ENCODE assay signal across 8 mouse cellular contexts in genomic region chr10:127196392-127196791, GRCm38 (mm10). TPM values are rescaled to one million over a fixed set of nuclear protein-coding genes. Genes with fewer than 3 reads are reported as not detected.
DNase-seq lines count a peak whose midpoint lies in the region; ATAC-seq lines count a peak whose summit lies in the region.

No protein-coding gene starts in this region.

- intact Hi-C loops in gastrocnemius, postnatal 36 days (cut with DNase I): no loop called here

- 12% methylated on average over 5 of the region's 5 CpGs for WGBS in intestine, embryonic 16.5 days
- WGBS in liver, embryonic 12.5 days (ENCODE audit: insufficient replicate concordance): 61% methylated on average over 5 of the region's 5 CpGs
- WGBS in neural tube, embryonic 12.5 days: 5% methylated on average over 5 of the region's 5 CpGs

- no peaks in the 10 kb centered on the region for H3K9me3 ChIP-seq in intestine, embryonic 16.5 days (ENCODE audit: control insufficient read depth, low read length)
- H3K9me3 ChIP-seq in liver, embryonic 12.5 days (replicated peaks): no peaks in the 10 kb centered on the region
- no peaks in the 10 kb centered on the region for H3K9me3 ChIP-seq in neural tube, embryonic 12.5 days

- peaks cover 13% of the 10 kb centered on the region for H3K4me1 ChIP-seq in intestine, embryonic 16.5 days (ENCODE audit: control insufficient read depth, insufficient read depth, low read length)
- peaks cover 74% of the 10 kb centered on the region for H3K4me1 ChIP-seq in liver, embryonic 12.5 days
- H3K4me1 ChIP-seq in neural tube, embryonic 12.5 days: peaks cover 40% of the 10 kb centered on the region

- peak overlapping the region; percentile 94 for H3K4me2 ChIP-seq in intestine, embryonic 16.5 days (ENCODE audit: low read depth, low read length)
- peak overlapping the region; percentile 80 for H3K4me2 ChIP-seq in liver, embryonic 12.5 days
- H3K4me2 ChIP-seq in neural tube, embryonic 12.5 days (replicated peaks): peak overlapping the region; percentile 75

- H3K4me3 ChIP-seq in intestine, embryonic 16.5 days (ENCODE audit: low read length): peak overlapping the region; percentile 92
- peak overlapping the region; percentile 80 for H3K4me3 ChIP-seq in liver, embryonic 12.5 days
- peak overlapping the region; percentile 95 for H3K4me3 ChIP-seq in neural tube, embryonic 12.5 days

- peak; percentile 70 for ATAC-seq in intestine, embryonic 16.5 days
- no peak for ATAC-seq in liver, embryonic 12.5 days
- ATAC-seq in neural tube, embryonic 12.5 days (ENCODE audit: low FRiP score, low read depth): peak; percentile 23

- H3K27ac ChIP-seq in intestine, embryonic 16.5 days (ENCODE audit: low read length): peak overlapping the region; percentile 90
- peak overlapping the region; percentile 90 for H3K27ac ChIP-seq in liver, embryonic 12.5 days
- 0 out of 2 replicates have a peak overlapping the region, but pooled peaks have one; percentile 27 for H3K27ac ChIP-seq in neural tube, embryonic 12.5 days

- H3K36me3 ChIP-seq in intestine, embryonic 16.5 days (ENCODE audit: control insufficient read depth, insufficient read depth, low read length): peaks cover 13% of the 10 kb centered on the region; the same call in 1 of the 2 replicates
- H3K36me3 ChIP-seq in liver, embryonic 12.5 days: peaks cover 52% of the 10 kb centered on the region
- H3K36me3 ChIP-seq in neural tube, embryonic 12.5 days: peaks cover 45% of the 10 kb centered on the region

- peak; percentile 79 for DNase-seq in right cerebral cortex, adult 18-20 months
- no peak for DNase-seq in right cerebral cortex, postnatal 14 days
- peak; percentile 78 for DNase-seq in embryo, embryonic 10.5 days (ENCODE audit: low spot score)
- DNase-seq in gastrocnemius, postnatal 36 days: peak; percentile 51 to 75
- no peak for DNase-seq in thymus, postnatal 36 days

- peak overlapping the region; percentile 90 for H3K9ac ChIP-seq in intestine, embryonic 16.5 days (ENCODE audit: low read depth, low read length)
- H3K9ac ChIP-seq in liver, embryonic 12.5 days: peak overlapping the region; percentile 94
- 0 out of 2 replicates have a peak overlapping the region, but pooled peaks have one; percentile 92 for H3K9ac ChIP-seq in neural tube, embryonic 12.5 days

- H3K27me3 ChIP-seq in intestine, embryonic 16.5 days (replicated peaks; ENCODE audit: control insufficient read depth, insufficient read depth, low read length): no peaks in the 10 kb centered on the region
- no peaks in the 10 kb centered on the region for H3K27me3 ChIP-seq in liver, embryonic 12.5 days (replicated peaks)
- no peaks in the 10 kb centered on the region for H3K27me3 ChIP-seq in neural tube, embryonic 12.5 days (replicated peaks)

RNA-seq across cellular contexts. Expression of gene Dtx3, which starts 0.9 kb away (rescaled TPM):
- total RNA-seq in gastrocnemius, postnatal 36 days (2021): 10 to 100 TPM; 21.2 to 24.6 TPM
- 54.4 and 56.9 TPM in 2 replicates for polyA plus RNA-seq in intestine, embryonic 16.5 days (2015; fragmentation: Nextera tagmentation; extraction: Ambion mirVana)
- polyA plus RNA-seq in liver, embryonic 12.5 days (2016; fragmentation: Nextera tagmentation; extraction: Ambion mirVana): 33.2 and 36.9 TPM in 2 replicates
- 189 and 199 TPM in 2 replicates for polyA plus RNA-seq in neural tube, embryonic 12.5 days (2016; fragmentation: Nextera tagmentation; extraction: Ambion mirVana)

RNA-seq across cellular contexts. Expression of gene Arhgef25, which starts 6.5 kb away (rescaled TPM):
- 1 to 10 TPM; 8.3 to 9.4 TPM for total RNA-seq in gastrocnemius, postnatal 36 days (2021)
- 44.7 and 46.3 TPM in 2 replicates for polyA plus RNA-seq in intestine, embryonic 16.5 days (2015; fragmentation: Nextera tagmentation; extraction: Ambion mirVana)
- polyA plus RNA-seq in liver, embryonic 12.5 days (2016; fragmentation: Nextera tagmentation; extraction: Ambion mirVana): 14.3 and 17.4 TPM in 2 replicates
- polyA plus RNA-seq in neural tube, embryonic 12.5 days (2016; fragmentation: Nextera tagmentation; extraction: Ambion mirVana): 43.3 and 43.6 TPM in 2 replicates

RNA-seq across cellular contexts. Expression of gene Pip4k2c, which starts 15.0 kb away (rescaled TPM):
- total RNA-seq in gastrocnemius, postnatal 36 days (2021): 1 to 10 TPM; 5.6 to 6.1 TPM
- 40.3 and 44.5 TPM in 2 replicates for polyA plus RNA-seq in intestine, embryonic 16.5 days (2015; fragmentation: Nextera tagmentation; extraction: Ambion mirVana)
- polyA plus RNA-seq in liver, embryonic 12.5 days (2016; fragmentation: Nextera tagmentation; extraction: Ambion mirVana): 44.7 and 50.0 TPM in 2 replicates
- 22.0 and 22.4 TPM in 2 replicates for polyA plus RNA-seq in neural tube, embryonic 12.5 days (2016; fragmentation: Nextera tagmentation; extraction: Ambion mirVana)

RNA-seq across cellular contexts. Expression of gene Slc26a10, which starts 15.9 kb away (rescaled TPM):
- total RNA-seq in gastrocnemius, postnatal 36 days (2021): 1 to 10 TPM; 4.8 to 5.1 TPM
- polyA plus RNA-seq in intestine, embryonic 16.5 days (2015; fragmentation: Nextera tagmentation; extraction: Ambion mirVana): 1.0 and 1.1 TPM in 2 replicates
- 3.0 and 3.6 TPM in 2 replicates for polyA plus RNA-seq in liver, embryonic 12.5 days (2016; fragmentation: Nextera tagmentation; extraction: Ambion mirVana)
- 1.5 and 1.8 TPM in 2 replicates for polyA plus RNA-seq in neural tube, embryonic 12.5 days (2016; fragmentation: Nextera tagmentation; extraction: Ambion mirVana)

RNA-seq across cellular contexts. Expression of gene B4galnt1, which starts 31.4 kb away (rescaled TPM):
- 1 to 10 TPM in 1 of 2 experiments, under 1 TPM in 1; 0.69 to 1.0 TPM for total RNA-seq in gastrocnemius, postnatal 36 days (2021)
- 65.6 and 66.7 TPM in 2 replicates for polyA plus RNA-seq in intestine, embryonic 16.5 days (2015; fragmentation: Nextera tagmentation; extraction: Ambion mirVana)
- polyA plus RNA-seq in liver, embryonic 12.5 days (2016; fragmentation: Nextera tagmentation; extraction: Ambion mirVana): 12.6 TPM in 2 replicates
- 29.2 and 31.5 TPM in 2 replicates for polyA plus RNA-seq in neural tube, embryonic 12.5 days (2016; fragmentation: Nextera tagmentation; extraction: Ambion mirVana)

Comparison
In these comparisons a context has a peak if more than half of its experiments do, and no peak if none do; other contexts are left out.
1. DNase-seq: peak in right cerebral cortex, adult 18-20 months (single experiment), embryo, embryonic 10.5 days (single experiment) and gastrocnemius, postnatal 36 days (2 of 2); none in right cerebral cortex, postnatal 14 days (single experiment) and thymus, postnatal 36 days (0 of 2).
2. H3K27ac ChIP-seq: peak in every context shown above with its lines; median percentile 90 in intestine, embryonic 16.5 days; 90 in liver, embryonic 12.5 days; 27 in neural tube, embryonic 12.5 days.
3. Peak in every context shown above with its lines, with median percentiles within 50 percentile points of each other: H3K4me2 ChIP-seq, H3K4me3 ChIP-seq and H3K9ac ChIP-seq.